Mouse (Mus musculus): ENCODE results near the gene Pheta1.

GRCm38 (mm10) chr5:121825606-121826005 is 23.2 kb upstream of the Pheta1 start:
- TF ChIP-seq POLR2A (IDR thresholded peaks at IDR 0.05; ENCODE audit: control insufficient read depth, low read depth, low read length) (no peak), CTCF (IDR thresholded peaks at IDR 0.05; ENCODE audit: control insufficient read depth, insufficient read depth, insufficient replicate concordance, low read depth, low read length) (no peak)
